Mouse (Mus musculus): ENCODE measurements around the gene Crxos.
A peak's percentile ranks its signal among the peaks of the same experiment; 100 is the strongest.

The Crxos gene

GRCm38 (mm10) chr7:15922220-15922773 lies 39.9 kb downstream of the Crxos start, which contains the start of gene Selenow:
Gene Selenow, minus strand, starts transcription at chr7:15922402.
- peak; percentile 96 for DNase-seq

- peak; percentile 58 for DNase-seq
Measured at GRCm38 (mm10) chr7:15929910-15930309, 47.5 kb downstream of the Crxos start.

GRCm38 (mm10) chr7:15930543-15930942 lies 48.1 kb downstream of the Crxos start:
- no peak for DNase-seq

- DNase-seq, result no peak
Measured at GRCm38 (mm10) chr7:15931635-15932034, 49.2 kb downstream of the Crxos start.

- no peak for DNase-seq
Measured at GRCm38 (mm10) chr7:15933437-15934359, 51.3 kb downstream of the Crxos start.

- no peak for DNase-seq
Measured at GRCm38 (mm10) chr7:15937491-15937890, 55.1 kb downstream of the Crxos start.

GRCm38 (mm10) chr7:15938621-15939020 lies 56.2 kb downstream of the Crxos start:
- no peak for DNase-seq

- no peak for DNase-seq
Measured at GRCm38 (mm10) chr7:15944311-15944710, 61.9 kb downstream of the Crxos start.

- no peak for DNase-seq
Measured at GRCm38 (mm10) chr7:15945211-15945610, 62.8 kb downstream of the Crxos start.

- DNase-seq, result peak; percentile 98
Measured at GRCm38 (mm10) chr7:15945721-15946536, 63.5 kb downstream of the Crxos start, which contains the start of gene Nop53. Gene Nop53, minus strand, starts transcription at chr7:15946074.

- no peak for DNase-seq
Measured at GRCm38 (mm10) chr7:15947653-15948260, 65.3 kb downstream of the Crxos start.

- DNase-seq, result peak; percentile 90
Measured at GRCm38 (mm10) chr7:15948381-15948941, 66.0 kb downstream of the Crxos start.

GRCm38 (mm10) chr7:15949216-15949790 lies 66.9 kb downstream of the Crxos start:
- DNase-seq, result no peak

- no peak for DNase-seq
Measured at GRCm38 (mm10) chr7:15950008-15950407, 67.6 kb downstream of the Crxos start.

GRCm38 (mm10) chr7:15952416-15952815 lies 70.0 kb downstream of the Crxos start:
- no peak for DNase-seq
